Comparison of ENCODE assay signal across 30 mouse cellular contexts in the genomic region with DNA sequence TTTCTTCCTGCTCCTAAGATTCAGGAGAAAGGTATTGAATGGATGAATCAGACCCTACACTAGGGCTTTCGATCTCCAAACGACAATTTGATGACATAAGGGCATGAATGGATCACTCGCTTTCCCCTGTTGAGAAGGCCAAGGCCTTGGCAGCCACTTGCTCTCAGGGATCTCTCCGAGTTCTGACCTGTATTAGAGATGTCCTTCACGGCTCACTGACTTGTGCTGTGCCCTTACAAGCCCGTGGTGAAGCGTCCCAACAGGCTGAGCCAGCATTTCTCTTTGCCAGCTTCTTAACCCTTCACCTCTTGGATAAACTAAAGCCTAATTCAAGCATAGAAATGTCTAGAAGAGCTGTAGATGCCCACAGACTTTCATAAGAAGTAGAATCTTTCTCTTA. TPM values are rescaled to one million over a fixed set of nuclear protein-coding genes. Genes with fewer than 3 reads are reported as not detected.
A peak's percentile ranks its signal among the peaks of the same experiment; 100 is the strongest.
DNase-seq lines count a peak whose midpoint lies in the region; ATAC-seq and TF ChIP-seq lines count a peak whose summit lies in the region.
"Had no signal": no experiment of that assay in that cellular context is flagged by ENCODE, and none has a peak within 500 bp of the region (broad histone marks: within the 10 kb centered on the region; RNA-seq: fewer than 3 reads in every experiment).

No protein-coding gene starts in this region.

- no peaks in the 10 kb centered on the region for H3K27me3 ChIP-seq in heart, embryonic 12.5 days (replicated peaks)
- H3K27me3 ChIP-seq in liver, adult 2 months (ENCODE audit: control insufficient read depth, insufficient read depth, low read length): no peaks in the 10 kb centered on the region; the same call in 1 of the 2 replicates
- no peaks in the 10 kb centered on the region for H3K27me3 ChIP-seq in thymus, adult 2 months (ENCODE audit: control insufficient read depth, insufficient read depth, low read length)
- H3K27me3 ChIP-seq: intestine, embryonic 15.5 days; limb, embryonic 13.5 days; neural tube, embryonic 13.5 days had no signal

- no peak overlapping the region for H3K9ac ChIP-seq in heart, embryonic 12.5 days
- H3K9ac ChIP-seq in liver, adult 2 months (ENCODE audit: low read depth, low read length): no peak overlapping the region
- H3K9ac ChIP-seq: intestine, embryonic 15.5 days; limb, embryonic 13.5 days; liver, embryonic 14.5 days; lung, embryonic 14.5 days; neural tube, embryonic 13.5 days had no signal

- WGBS in heart, embryonic 12.5 days: 79% methylated on average over 7 of the region's 7 CpGs
- WGBS in liver, adult 2 months: 73% methylated on average over 7 of the region's 7 CpGs
- WGBS in thymus, adult 2 months: 88% methylated on average over 7 of the region's 7 CpGs

- H3K27ac ChIP-seq in heart, embryonic 12.5 days (ENCODE audit: poor library complexity, severe bottlenecking): no peak overlapping the region
- H3K27ac ChIP-seq in liver, adult 2 months (replicated peaks; ENCODE audit: insufficient read depth, low read depth, low read length): no peak overlapping the region
- no peak overlapping the region for H3K27ac ChIP-seq in thymus, adult 2 months (ENCODE audit: control insufficient read depth, insufficient read depth, low read length)
- H3K27ac ChIP-seq: embryonic facial prominence, embryonic 10.5 days; forebrain, embryonic 10.5 days; hindbrain, embryonic 10.5 days; intestine, embryonic 15.5 days; limb, embryonic 13.5 days; liver, embryonic 14.5 days; neural tube, embryonic 13.5 days had no signal

- no peaks in the 10 kb centered on the region for H3K79me2 ChIP-seq in liver, adult 2 months (ENCODE audit: control insufficient read depth, insufficient read depth, low read length)

- H3K4me2 ChIP-seq in heart, embryonic 12.5 days: no peak overlapping the region
- H3K4me2 ChIP-seq: heart, embryonic 11.5 days; intestine, embryonic 15.5 days; limb, embryonic 13.5 days; lung, embryonic 14.5 days; neural tube, embryonic 13.5 days had no signal

- intact Hi-C loops in left cerebral cortex, postnatal 4 days (cut with DNase I): no loop called here

- no peaks in the 10 kb centered on the region for H3K36me3 ChIP-seq in heart, embryonic 12.5 days
- H3K36me3 ChIP-seq in liver, adult 2 months (ENCODE audit: control insufficient read depth, insufficient read depth, low read length): no peaks in the 10 kb centered on the region
- no peaks in the 10 kb centered on the region for H3K36me3 ChIP-seq in thymus, adult 2 months (ENCODE audit: control insufficient read depth, insufficient read depth, low read length)
- H3K36me3 ChIP-seq: embryonic facial prominence, embryonic 10.5 days; forebrain, embryonic 10.5 days; hindbrain, embryonic 10.5 days; intestine, embryonic 15.5 days; limb, embryonic 13.5 days; neural tube, embryonic 13.5 days had no signal

- H3K4me3 ChIP-seq in heart, embryonic 12.5 days: no peak overlapping the region
- H3K4me3 ChIP-seq in liver, adult 2 months (ENCODE audit: insufficient read depth, low read depth, low read length): no peak overlapping the region
- H3K4me3 ChIP-seq in thymus, adult 2 months (ENCODE audit: control insufficient read depth, insufficient read depth, low read length): no peak overlapping the region
- H3K4me3 ChIP-seq: embryonic facial prominence, embryonic 10.5 days; forebrain, embryonic 10.5 days; hindbrain, embryonic 10.5 days; intestine, embryonic 15.5 days; limb, embryonic 13.5 days; myocyte; neural tube, embryonic 13.5 days had no signal

- no peaks in the 10 kb centered on the region for H3K9me3 ChIP-seq in heart, embryonic 12.5 days (replicated peaks)
- H3K9me3 ChIP-seq: embryonic facial prominence, embryonic 10.5 days; forebrain, embryonic 10.5 days; hindbrain, embryonic 10.5 days; intestine, embryonic 15.5 days; limb, embryonic 13.5 days; neural tube, embryonic 13.5 days had no signal

- H3K4me1 ChIP-seq in heart, embryonic 12.5 days (replicated peaks): no peaks in the 10 kb centered on the region
- H3K4me1 ChIP-seq in liver, adult 2 months (ENCODE audit: control insufficient read depth, insufficient read depth, low read length): no peaks in the 10 kb centered on the region
- peaks cover 23% of the 10 kb centered on the region for H3K4me1 ChIP-seq in thymus, adult 2 months (replicated peaks; ENCODE audit: control insufficient read depth, insufficient read depth, low read length)
- H3K4me1 ChIP-seq: forebrain, embryonic 10.5 days; hindbrain, embryonic 10.5 days; intestine, embryonic 15.5 days; limb, embryonic 13.5 days; neural tube, embryonic 13.5 days had no signal

- peak; percentile 65 for DNase-seq in heart, adult 11 months
- peak; percentile 25 for DNase-seq in liver, adult 2 months (ENCODE audit: extremely low read depth, low read depth, low spot score)
- DNase-seq in liver: no peak
- peak; percentile 53 to 68 for DNase-seq in adrenal gland, postnatal 36 days
- DNase-seq in left cerebral cortex, postnatal 4 days: no peak
- DNase-seq in thymus, adult 2 months: no peak
- DNase-seq: cerebellum, adult 11 months; cerebellum, adult 9-11 months; gastrocnemius, postnatal 10 days; heart, postnatal 10 days; lung, embryonic 14.5 days; lung, postnatal 4 days; right cerebral cortex, postnatal 25 days; thymus, adult 18-20 months had no signal

- no peak for TF ChIP-seq CTCF in liver, adult 2 months (IDR thresholded peaks at IDR 0.05; ENCODE audit: low read depth, low read length)
- no peak for TF ChIP-seq CTCF in thymus, adult 2 months (IDR thresholded peaks at IDR 0.05; ENCODE audit: borderline replicate concordance, control insufficient read depth, extremely low read depth, insufficient read depth, low read length, poor library complexity)

- ATAC-seq in heart, embryonic 12.5 days (ENCODE audit: insufficient number of reproducible peaks, low FRiP score): no peak
- ATAC-seq: CD4-positive, CD25-positive, alpha-beta regulatory T cell, adult 4 months; forebrain, embryonic 16.5 days; hindbrain, embryonic 16.5 days; intestine, embryonic 15.5 days; midbrain, embryonic 16.5 days had no signal

- no peak for TF ChIP-seq POLR2A in liver, adult 2 months (IDR thresholded peaks at IDR 0.05; ENCODE audit: extremely low read depth, insufficient read depth, low read length)
- no peak for TF ChIP-seq POLR2A in thymus, adult 2 months (IDR thresholded peaks at IDR 0.05; ENCODE audit: control insufficient read depth, extremely low read depth, insufficient read depth, low read length, poor library complexity)

RNA-seq across cellular contexts. Expression of a gene that starts 22.9 kb away (rescaled TPM):
- 0.13 TPM in 1 of 2 replicates, not detected in the other for polyA plus RNA-seq in heart, embryonic 12.5 days (2016; fragmentation: Nextera tagmentation; extraction: Ambion mirVana)
- total RNA-seq in liver, adult 2 months (2014; rRNA removed): not detected in 2 replicates
- not detected in 2 replicates for polyA plus RNA-seq in liver, adult 2 months (2012; rRNA removed)
- total RNA-seq in adrenal gland, postnatal 36 days (2021): not detected
- total RNA-seq in left cerebral cortex, postnatal 4 days (2021): under 1 TPM in 1 of 2 experiments, not detected in 1; 0.28 TPM
- 2.0 and 2.4 TPM in 2 replicates for polyA plus RNA-seq in thymus, adult 2 months (2012; rRNA removed)
- total RNA-seq: gastrocnemius, postnatal 10 days; heart, postnatal 10 days; layer of hippocampus, adult 18-20 months had no signal
- polyA plus RNA-seq: forebrain, embryonic 10.5 days; forebrain, embryonic 16.5 days; heart, embryonic 11.5 days; limb, embryonic 13.5 days; liver, embryonic 14.5 days; midbrain, embryonic 16.5 days; myocyte; neural tube, embryonic 13.5 days; spleen, adult 2 months had no signal

Comparison
In these comparisons a context has a peak if more than half of its experiments do, and no peak if none do; other contexts are left out.
1. DNase-seq: peak in heart, adult 11 months (single experiment), liver, adult 2 months (single experiment) and adrenal gland, postnatal 36 days (2 of 2); none in liver (single experiment), left cerebral cortex, postnatal 4 days (single experiment) and thymus, adult 2 months (single experiment).